Mouse (Mus musculus) cerebellum, postnatal 10 days (tissue): ENCODE measurements at regions not wholly inside any gene's neighbourhood (a gene's known extent, or its start where the extent isn't known, plus 50 kb on each side); places are given as distances from the start of the nearest gene placed in this dataset.

ENCODE experiments used
- DNase-seq, 2 experiments: peaks; one replicate each; pipeline ENCODE4 v3.0.0; 2021; ENCODE audit warnings: mixed read lengths in 2 of 2

- DNase-seq: peak in 1 of 2 experiments; percentile 38
Observed at GRCm38 (mm10) chr13:44305134-44305991, 423.9 kb upstream of the Jarid2 start.

- no peak for DNase-seq
Observed at GRCm38 (mm10) chr13:44306275-44307050, 422.8 kb upstream of the Jarid2 start.

- no peak for DNase-seq
Observed at GRCm38 (mm10) chr13:44308227-44308626, 421.0 kb upstream of the Jarid2 start.

- DNase-seq: no peak
Observed at GRCm38 (mm10) chr13:44312237-44312636, 417.0 kb upstream of the Jarid2 start.

- no peak for DNase-seq
Observed at GRCm38 (mm10) chr13:44316747-44317446, 412.4 kb upstream of the Jarid2 start.

GRCm38 (mm10) chr13:44317596-44317995 is 411.7 kb upstream of the Jarid2 start:
- DNase-seq: no peak

GRCm38 (mm10) chr13:44319101-44319500 is 410.2 kb upstream of the Jarid2 start:
- no peak for DNase-seq

GRCm38 (mm10) chr13:44319511-44319910 is 409.8 kb upstream of the Jarid2 start:
- no peak for DNase-seq

- no peak for DNase-seq
Observed at GRCm38 (mm10) chr13:44320311-44320710, 409.0 kb upstream of the Jarid2 start.

GRCm38 (mm10) chr13:44321009-44321596 is 408.2 kb upstream of the Jarid2 start:
- no peak for DNase-seq

GRCm38 (mm10) chr13:44328416-44328815 is 400.9 kb upstream of the Jarid2 start:
- no peak for DNase-seq

GRCm38 (mm10) chr13:44329161-44329560 is 400.1 kb upstream of the Jarid2 start:
- DNase-seq: no peak

- no peak for DNase-seq
Observed at GRCm38 (mm10) chr13:44329701-44330100, 399.6 kb upstream of the Jarid2 start.

- DNase-seq: peak; percentile 14 to 19
Observed at GRCm38 (mm10) chr13:44332716-44333240, 396.5 kb upstream of the Jarid2 start.

GRCm38 (mm10) chr13:44339061-44339741 is 390.1 kb upstream of the Jarid2 start:
- DNase-seq: no peak

- DNase-seq: no peak
Observed at GRCm38 (mm10) chr13:44345094-44345493, 384.2 kb upstream of the Jarid2 start.

- no peak for DNase-seq
Observed at GRCm38 (mm10) chr13:44346636-44347035, 382.6 kb upstream of the Jarid2 start.

- DNase-seq: no peak
Observed at GRCm38 (mm10) chr13:44347662-44348061, 381.6 kb upstream of the Jarid2 start.

- peak; percentile 74 to 76 for DNase-seq
Observed at GRCm38 (mm10) chr13:44353899-44354298, 375.4 kb upstream of the Jarid2 start.

GRCm38 (mm10) chr13:44355771-44356221 is 373.5 kb upstream of the Jarid2 start:
- DNase-seq: peak; percentile 37 to 43

- no peak for DNase-seq
Observed at GRCm38 (mm10) chr13:44356981-44357380, 372.3 kb upstream of the Jarid2 start.

GRCm38 (mm10) chr13:44359344-44359743 is 369.9 kb upstream of the Jarid2 start:
- no peak for DNase-seq
